Mouse (Mus musculus) thymus, postnatal 14 days (tissue): ENCODE data around the gene Ciao2a.
A peak's percentile ranks its signal among the peaks of the same experiment; 100 is the strongest.

Experiments
- DNase-seq: peaks from one replicate; pipeline ENCODE4 v3.0.0; 2021

Gene Ciao2a

DNA sequence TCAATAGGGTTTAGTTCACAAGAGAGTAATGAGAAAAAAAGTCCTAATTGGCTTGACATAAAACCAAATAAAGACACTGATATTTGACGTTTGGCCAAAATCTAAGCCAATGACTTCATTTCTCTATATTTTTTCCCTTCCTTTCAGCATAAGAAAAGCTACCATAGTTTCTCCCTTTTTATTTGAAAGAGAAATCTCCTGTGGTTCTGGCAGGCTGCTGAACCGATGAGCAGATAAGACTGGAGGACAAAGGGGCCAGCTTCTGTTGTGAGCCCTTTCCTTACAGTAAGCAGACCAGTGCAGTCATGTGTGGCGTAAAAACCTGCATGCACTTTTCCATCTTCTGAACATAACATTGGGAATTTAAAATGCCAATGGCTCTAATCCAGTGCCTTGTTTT lies 5.5 kb upstream of the Ciao2a start:
- DNase-seq, result no peak

- DNase-seq, result no peak
Measured at GRCm38 (mm10) chr9:66121421-66121820, 5.0 kb upstream of the Ciao2a start.

- no peak for DNase-seq
Measured at GRCm38 (mm10) chr9:66123648-66124047, 2.8 kb upstream of the Ciao2a start.

- no peak for DNase-seq
Measured at GRCm38 (mm10) chr9:66124111-66124531, 2.3 kb upstream of the Ciao2a start.

DNA sequence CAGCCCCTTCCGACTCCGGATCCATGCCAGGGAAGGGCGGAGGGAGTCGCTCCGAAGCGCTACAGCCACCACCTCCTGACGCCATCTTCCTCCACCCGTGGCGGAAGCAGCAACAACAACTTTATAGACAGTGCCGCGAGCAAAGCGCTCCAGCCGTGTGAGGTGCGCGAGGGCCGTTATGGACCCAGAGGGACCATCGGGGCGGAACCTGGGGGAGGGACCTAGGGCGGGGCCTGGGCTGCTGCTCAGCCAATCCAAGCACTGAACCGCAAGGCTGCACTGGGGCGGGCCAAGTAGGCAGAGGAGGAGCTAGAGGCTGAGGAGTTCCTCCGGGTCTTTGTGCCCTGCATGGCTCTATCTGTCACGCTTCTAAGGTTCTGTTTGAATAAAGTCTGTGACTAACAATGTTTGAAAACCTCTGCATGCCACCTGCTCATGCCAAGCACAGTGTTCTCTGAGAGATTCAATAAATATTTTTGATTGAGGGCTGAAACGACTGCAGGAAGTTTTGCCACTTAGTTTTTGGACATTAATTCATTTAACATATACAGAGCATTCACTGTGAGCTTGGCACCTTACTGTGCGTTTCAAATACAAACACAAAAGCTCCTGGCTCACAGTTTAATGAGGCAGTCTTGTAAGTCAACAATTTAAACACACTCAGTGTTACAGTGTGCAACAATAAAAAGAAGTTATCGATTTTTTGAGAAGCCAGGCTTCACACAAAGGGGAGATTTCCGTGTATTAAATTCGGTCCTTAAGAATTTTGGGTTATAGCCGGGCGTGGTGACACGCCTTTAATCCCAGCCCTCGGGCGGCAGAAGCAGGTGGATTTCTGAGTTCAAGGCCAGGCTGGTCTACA lies 1.5 kb upstream of the Ciao2a start:
- peak; percentile 99 for DNase-seq

DNA sequence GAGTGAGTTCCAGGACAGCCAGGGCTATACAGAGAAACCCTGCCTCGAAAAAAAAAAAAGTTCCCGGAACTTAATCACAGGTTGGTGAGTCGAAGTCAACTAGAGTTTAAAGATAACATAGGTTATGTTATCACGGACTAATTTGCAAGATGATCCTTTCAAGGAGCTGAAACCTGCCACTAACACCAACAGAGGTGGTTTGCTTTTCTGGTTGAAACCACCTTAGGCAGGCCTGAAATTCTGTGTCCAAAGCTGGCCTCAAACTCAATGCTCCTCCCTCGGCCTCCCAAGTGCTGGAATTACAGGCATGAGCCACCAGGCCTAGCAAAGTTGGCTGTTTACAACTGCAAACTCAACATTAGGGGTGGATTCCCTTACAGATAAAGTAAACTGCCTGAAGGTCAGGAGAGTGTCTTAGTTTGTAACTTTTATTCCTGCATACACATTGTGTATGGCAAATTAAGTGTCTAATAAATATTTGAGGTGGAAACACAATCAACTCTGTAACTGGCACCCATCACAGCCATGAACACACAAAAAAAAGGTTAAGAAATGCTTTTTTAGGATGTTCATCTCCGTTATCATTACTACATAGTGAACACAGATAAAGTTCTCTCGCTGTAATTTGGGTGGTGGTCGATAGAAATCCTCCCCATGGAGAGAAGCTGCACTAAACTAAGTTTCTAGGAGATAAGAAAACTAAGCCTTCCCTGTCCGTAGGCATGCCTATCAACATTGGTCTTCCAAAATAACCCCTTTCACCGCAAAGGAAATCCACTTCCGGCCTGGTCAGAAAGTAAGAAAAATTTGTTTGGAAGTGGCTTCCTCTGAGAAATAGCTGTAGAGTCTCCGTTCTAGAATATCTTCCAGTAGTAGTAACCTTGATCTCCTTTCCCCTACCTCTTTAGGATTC lies 612 bp upstream of the Ciao2a start:
- DNase-seq, result peak; percentile 11

GRCm38 (mm10) chr9:66127193-66127546 lies 759 bp downstream of the Ciao2a start:
- no peak for DNase-seq

DNA sequence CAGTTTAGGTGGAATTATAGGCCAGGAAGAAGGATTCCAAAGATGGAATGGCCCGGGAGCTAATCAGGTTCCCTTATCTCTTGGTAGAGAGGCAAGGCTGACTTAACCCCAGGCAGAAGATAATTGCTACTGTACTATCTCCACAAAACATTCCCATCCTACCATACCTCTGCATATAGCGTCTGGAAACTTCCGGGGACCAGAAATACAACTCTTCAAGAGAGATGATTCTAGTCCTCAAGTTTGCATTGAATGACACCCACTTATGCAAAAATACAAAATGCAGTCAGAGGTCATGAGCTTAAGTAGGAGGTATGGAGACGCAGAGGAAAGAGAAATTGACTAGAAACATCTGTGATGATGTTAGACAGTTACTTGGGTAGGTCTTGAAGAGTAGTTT lies 1.5 kb downstream of the Ciao2a start:
- no peak for DNase-seq

DNA sequence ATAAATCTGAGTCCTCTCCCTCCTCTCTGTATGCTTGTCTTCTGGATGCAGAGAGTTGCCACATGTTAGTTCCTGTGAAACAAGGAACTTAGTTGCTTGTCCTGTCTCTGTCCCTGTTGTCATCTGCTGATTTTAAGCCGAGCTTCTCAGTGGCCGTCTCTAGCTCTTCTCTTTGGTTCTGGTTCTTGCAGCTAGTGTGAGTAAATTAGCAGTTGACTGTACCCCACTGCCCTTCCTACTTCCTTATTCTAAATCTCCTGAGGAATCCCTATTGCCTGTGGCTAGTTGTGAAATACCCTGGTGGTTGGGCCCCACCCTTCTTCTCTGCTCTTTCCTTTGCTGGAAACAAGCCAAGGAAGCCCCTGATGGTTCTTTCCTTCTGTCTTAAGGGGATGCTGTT lies 5.1 kb downstream of the Ciao2a start:
- no peak for DNase-seq

GRCm38 (mm10) chr9:66135967-66136366 lies 9.6 kb downstream of the Ciao2a start:
- DNase-seq, result peak; percentile 58

DNA sequence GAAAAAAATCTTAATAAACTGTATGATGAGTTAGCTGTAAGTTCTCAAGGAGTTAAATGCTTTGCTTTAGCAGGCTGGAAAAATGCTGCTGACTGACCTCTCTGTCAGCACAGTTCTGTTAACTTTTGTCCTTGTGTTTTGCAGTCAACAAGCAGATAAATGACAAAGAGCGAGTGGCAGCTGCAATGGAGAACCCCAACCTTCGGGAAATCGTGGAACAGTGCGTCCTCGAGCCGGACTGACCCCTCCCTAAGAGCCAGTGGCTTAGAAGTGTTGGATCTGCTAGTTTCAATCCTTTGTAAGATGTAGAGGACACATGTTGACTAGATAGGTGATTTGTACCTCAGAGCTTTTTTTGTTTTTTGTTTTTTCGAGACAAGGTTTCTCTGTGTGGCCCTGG lies 11.8 kb downstream of the Ciao2a start:
- DNase-seq, result no peak

DNA sequence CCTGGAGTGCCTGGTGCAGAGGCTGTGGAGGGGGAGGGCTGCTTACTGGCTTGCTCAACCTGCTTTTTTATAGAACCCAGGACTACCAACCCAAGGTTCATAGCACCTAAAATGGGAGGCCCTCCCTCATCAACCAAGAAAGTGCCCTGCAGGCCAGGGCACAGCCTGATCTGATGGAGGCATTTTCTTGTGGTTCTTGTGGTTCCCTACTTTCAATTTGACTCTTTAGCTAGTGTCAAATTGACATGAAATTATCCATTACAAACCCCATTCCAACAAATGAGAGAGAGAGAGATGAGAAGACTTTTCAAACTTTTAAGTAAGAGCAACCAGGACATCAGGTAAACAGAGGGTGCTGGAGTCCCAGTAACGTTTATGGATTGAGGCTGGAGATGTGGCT lies 15.9 kb downstream of the Ciao2a start:
- no peak for DNase-seq

- peak; percentile 73 for DNase-seq
Measured at GRCm38 (mm10) chr9:66144248-66144647, 17.8 kb downstream of the Ciao2a start.

DNA sequence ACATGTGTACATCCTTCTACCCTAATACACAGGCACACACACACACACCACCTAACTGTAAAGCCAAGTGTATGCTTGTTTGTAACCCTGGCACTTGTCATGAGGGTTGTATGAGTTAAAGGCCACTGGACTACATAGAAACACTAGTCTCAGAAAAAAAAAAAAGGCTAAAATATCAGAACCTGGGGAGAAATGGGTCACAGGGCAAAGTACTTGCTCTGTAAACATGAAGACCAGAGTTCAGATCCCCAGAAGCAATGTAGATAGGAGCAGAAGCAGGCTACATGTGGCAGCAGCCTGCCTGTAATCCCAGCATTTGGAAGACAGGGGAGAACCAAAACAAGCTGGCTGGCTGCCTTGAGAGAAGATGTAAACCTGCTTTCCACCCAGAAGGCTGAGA lies 19.7 kb downstream of the Ciao2a start:
- DNase-seq, result no peak

DNA sequence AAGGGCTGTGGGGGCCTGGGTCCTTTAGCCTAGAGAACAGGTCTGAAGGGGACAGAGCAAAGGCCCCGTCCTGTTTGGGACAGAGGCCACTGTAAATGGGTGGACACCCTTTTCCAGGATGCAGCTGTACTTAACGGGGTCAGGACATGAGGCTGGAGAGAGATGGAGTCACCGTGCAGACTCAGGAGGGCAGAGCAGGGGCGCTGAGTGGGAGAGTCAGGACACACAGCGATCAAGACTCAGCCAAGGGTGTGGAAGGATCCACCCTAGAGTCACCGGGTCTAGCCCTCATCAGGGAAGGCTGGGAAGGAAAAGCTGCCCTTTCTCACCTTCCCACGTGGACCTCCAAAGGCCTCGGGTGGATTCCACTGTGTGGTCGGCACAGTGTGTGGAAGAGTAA lies 25.6 kb downstream of the Ciao2a start:
- no peak for DNase-seq

- no peak for DNase-seq
Measured at GRCm38 (mm10) chr9:66153594-66153993, 27.2 kb downstream of the Ciao2a start.

DNA sequence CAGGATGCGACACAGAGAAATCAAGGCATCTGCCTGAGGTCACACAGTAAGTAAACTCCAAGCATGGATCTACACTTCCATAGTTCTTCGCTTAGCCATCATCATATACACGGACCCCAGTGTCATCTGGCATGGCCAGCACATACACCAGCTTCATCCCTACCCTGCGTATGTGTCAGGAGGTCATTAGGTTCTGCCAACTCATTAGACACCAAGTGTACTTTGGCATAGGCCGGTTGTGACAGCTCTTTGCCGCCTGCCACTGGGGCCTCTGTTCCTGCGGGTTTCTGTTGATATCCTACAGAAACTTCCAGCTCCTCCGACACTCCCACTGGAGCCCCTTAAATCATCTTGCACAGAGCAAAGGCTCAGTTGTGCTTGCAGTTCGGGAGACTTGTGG lies 27.6 kb downstream of the Ciao2a start:
- DNase-seq, result no peak

DNA sequence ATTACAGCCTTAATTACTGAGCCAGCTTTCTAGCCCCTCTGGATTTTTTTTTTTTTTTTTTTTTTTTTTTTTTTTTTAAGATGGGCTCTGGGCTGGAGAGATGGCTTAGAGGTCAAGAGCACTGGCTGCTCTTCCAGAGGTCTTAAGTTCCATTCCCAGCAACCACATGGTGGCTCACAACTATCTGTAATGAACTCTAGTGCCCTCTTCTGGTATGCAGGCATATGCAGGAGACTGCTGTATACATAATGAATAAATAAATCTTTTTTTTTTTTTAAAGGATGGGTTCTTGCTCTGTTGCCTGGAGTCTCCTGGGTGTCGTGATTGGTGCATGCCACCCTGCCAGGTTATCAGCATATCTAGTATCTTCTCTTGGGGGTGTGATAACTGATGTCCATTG lies 29.1 kb downstream of the Ciao2a start:
- no peak for DNase-seq

DNA sequence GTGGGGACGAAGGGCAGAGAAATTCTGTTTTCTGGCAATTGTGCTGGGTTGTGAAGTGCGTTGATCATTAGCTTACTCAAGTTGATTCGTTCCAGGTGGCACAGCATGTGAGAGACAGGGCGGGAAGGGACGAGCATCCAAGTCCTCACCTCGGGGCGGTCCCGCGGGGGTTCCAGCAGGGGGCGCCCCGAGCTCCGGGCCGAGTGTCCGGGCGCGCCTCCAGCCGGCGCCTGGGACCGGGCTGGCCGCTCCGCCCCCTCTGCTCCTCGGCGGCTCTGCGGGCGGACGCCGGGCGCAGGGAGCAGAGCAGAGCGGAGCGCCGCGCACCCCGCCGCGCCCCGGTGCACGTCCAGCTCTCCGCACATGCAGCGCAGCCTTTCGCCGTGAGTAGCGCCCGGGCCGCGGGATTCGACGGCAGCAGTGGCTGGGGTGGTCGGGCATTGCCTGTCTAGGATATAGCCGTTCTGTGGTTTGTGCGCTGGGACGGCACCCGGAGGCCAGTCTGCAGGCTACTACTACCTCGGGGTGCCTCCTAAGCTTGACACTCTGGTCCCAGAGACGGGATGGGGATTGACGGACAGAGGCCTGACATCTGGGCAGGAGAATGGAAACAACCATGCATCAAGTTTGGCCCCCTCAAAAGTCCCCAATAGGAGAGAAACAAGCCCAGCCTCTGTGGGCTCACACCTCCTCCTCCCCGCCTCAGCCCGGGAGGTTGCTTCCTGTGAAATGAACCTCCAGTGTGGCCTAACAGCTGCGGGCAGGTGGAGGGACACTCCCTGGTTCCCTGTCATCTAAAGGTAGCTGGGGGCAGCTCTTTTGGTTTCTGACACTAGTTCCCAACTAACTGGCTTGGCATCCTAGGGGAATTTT lies 31.8 kb downstream of the Ciao2a start, which contains the start of gene Dapk2:
Dapk2 (plus strand) TSS at position 266 of the 873 bp plus-strand sequence.
- peak; percentile 65 for DNase-seq

GRCm38 (mm10) chr9:66158885-66159430 lies 32.5 kb downstream of the Ciao2a start:
- no peak for DNase-seq

DNA sequence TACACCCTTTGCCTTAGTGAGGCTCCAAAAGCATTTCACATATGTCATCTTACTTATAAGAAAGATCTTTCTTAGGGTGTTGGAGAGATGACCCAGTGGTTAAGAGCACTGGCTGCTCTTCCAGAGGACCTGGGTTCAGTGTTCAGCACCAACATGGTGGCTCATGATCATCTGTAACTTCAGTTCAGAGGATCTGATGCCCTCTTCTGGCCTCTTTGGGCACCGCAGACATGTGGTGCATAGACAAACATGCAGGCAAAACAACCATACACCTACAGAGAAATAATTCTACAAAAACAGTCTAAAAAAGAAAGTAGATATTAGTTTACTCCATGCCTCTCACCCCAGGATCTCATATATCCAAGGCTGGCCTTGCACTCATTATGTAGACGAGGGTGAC lies 33.7 kb downstream of the Ciao2a start:
- no peak for DNase-seq

- no peak for DNase-seq
Measured at GRCm38 (mm10) chr9:66162995-66163394, 36.6 kb downstream of the Ciao2a start.

- no peak for DNase-seq
Measured at GRCm38 (mm10) chr9:66167222-66167621, 40.8 kb downstream of the Ciao2a start.
